Comparison of ENCODE assay signal across 23 mouse cellular contexts in genomic region chr4:53623711-53624110, GRCm38 (mm10). TPM values are rescaled to one million over a fixed set of nuclear protein-coding genes. Genes with fewer than 3 reads are reported as not detected.
DNase-seq lines count a peak whose midpoint lies in the region; ATAC-seq and TF ChIP-seq lines count a peak whose summit lies in the region.
"Had no signal": no experiment of that assay in that cellular context is flagged by ENCODE, and none has a peak within 500 bp of the region (broad histone marks: within the 10 kb centered on the region; RNA-seq: fewer than 3 reads in every experiment).

No protein-coding gene starts in this region.

- DNase-seq in forebrain, embryonic 11.5 days (ENCODE audit: low spot score), result no peak
- peak; percentile 51 for DNase-seq in brain, adult 2 months (ENCODE audit: low read depth, low spot score)
- peak; percentile 60 for DNase-seq in brain, embryonic 14.5 days (ENCODE audit: low read depth)
- DNase-seq in forebrain, postnatal 0 days, result peak; percentile 51
- DNase-seq in kidney, postnatal 36 days, result no peak
- no peak for DNase-seq in urinary bladder, postnatal 10 days (ENCODE audit: low spot score)
- DNase-seq: adrenal gland, adult 2 months; adrenal gland, postnatal 14 days; cerebellum, adult 11 months; cerebellum, adult 2 months; cerebellum, adult 9-11 months; cerebellum, postnatal 25 days; gastrocnemius, adult 2 months; gastrocnemius, postnatal 14 days; heart, adult 11 months; kidney, adult 2 months had no signal

- no peaks in the 10 kb centered on the region for H3K36me3 ChIP-seq in forebrain, embryonic 15.5 days
- no peaks in the 10 kb centered on the region for H3K36me3 ChIP-seq in forebrain, embryonic 11.5 days (ENCODE audit: control insufficient read depth, insufficient read depth, low read length)
- no peaks in the 10 kb centered on the region for H3K36me3 ChIP-seq in forebrain, postnatal 0 days (ENCODE audit: insufficient read depth)
- H3K36me3 ChIP-seq: hindbrain, embryonic 12.5 days; hindbrain, embryonic 15.5 days had no signal

- 76% methylated on average over 1 of the region's 1 CpGs for WGBS in forebrain, embryonic 15.5 days
- 84% methylated on average over 1 of the region's 1 CpGs for WGBS in forebrain, embryonic 11.5 days
- WGBS in forebrain, postnatal 0 days, result 53% methylated on average over 1 of the region's 1 CpGs

- no peak overlapping the region for H3K4me3 ChIP-seq in forebrain, embryonic 15.5 days
- no peak overlapping the region for H3K4me3 ChIP-seq in forebrain, embryonic 11.5 days (ENCODE audit: low read depth, low read length)
- no peak overlapping the region for H3K4me3 ChIP-seq in forebrain, postnatal 0 days (ENCODE audit: low read depth, low read length)
- H3K4me3 ChIP-seq: gastrocnemius, adult 2 months; hindbrain, embryonic 12.5 days; hindbrain, embryonic 15.5 days had no signal

- H3K9ac ChIP-seq in forebrain, embryonic 15.5 days (replicated peaks), result no peak overlapping the region
- H3K9ac ChIP-seq in forebrain, embryonic 11.5 days (ENCODE audit: low read length), result no peak overlapping the region
- no peak overlapping the region for H3K9ac ChIP-seq in forebrain, postnatal 0 days
- H3K9ac ChIP-seq: hindbrain, embryonic 12.5 days; hindbrain, embryonic 15.5 days had no signal

- peak; percentile 82 for ATAC-seq in forebrain, embryonic 15.5 days (replicated peaks)
- ATAC-seq in forebrain, embryonic 11.5 days (replicated peaks; ENCODE audit: low FRiP score), result no peak
- peak; percentile 89 for ATAC-seq in forebrain, postnatal 0 days
- ATAC-seq: CD4-positive, CD25-positive, alpha-beta regulatory T cell, adult 4 months; intestine, postnatal 0 days had no signal

- TF ChIP-seq POLR2A in brain, embryonic 14.5 days (IDR thresholded peaks at IDR 0.05; ENCODE audit: borderline replicate concordance, extremely low read depth, insufficient read depth, insufficient read length, poor library complexity, severe bottlenecking), result no peak

- no peaks in the 10 kb centered on the region for H3K27me3 ChIP-seq in forebrain, embryonic 15.5 days
- no peaks in the 10 kb centered on the region for H3K27me3 ChIP-seq in forebrain, embryonic 11.5 days (ENCODE audit: control insufficient read depth, insufficient read depth, low read length)
- no peaks in the 10 kb centered on the region for H3K27me3 ChIP-seq in forebrain, postnatal 0 days (ENCODE audit: insufficient read depth, low read length)
- H3K27me3 ChIP-seq: hindbrain, embryonic 12.5 days had no signal

- no peak for TF ChIP-seq CTCF in brain, embryonic 14.5 days (IDR thresholded peaks at IDR 0.05; ENCODE audit: borderline replicate concordance, extremely low read depth, insufficient read depth, insufficient read length)
- no peak for TF ChIP-seq CTCF in forebrain, postnatal 0 days (IDR thresholded peaks at IDR 0.05; ENCODE audit: low read depth)

- peaks cover 14% of the 10 kb centered on the region for H3K4me1 ChIP-seq in forebrain, embryonic 15.5 days
- peaks cover 3% of the 10 kb centered on the region; the same call in 1 of the 2 replicates for H3K4me1 ChIP-seq in forebrain, embryonic 11.5 days (replicated peaks; ENCODE audit: control insufficient read depth, insufficient read depth, low read length)
- peaks cover 5% of the 10 kb centered on the region for H3K4me1 ChIP-seq in forebrain, postnatal 0 days (ENCODE audit: insufficient read depth)

- H3K9me3 ChIP-seq in forebrain, embryonic 15.5 days, result no peaks in the 10 kb centered on the region
- H3K9me3 ChIP-seq in forebrain, embryonic 11.5 days (ENCODE audit: control insufficient read depth, low read length), result no peaks in the 10 kb centered on the region
- no peaks in the 10 kb centered on the region for H3K9me3 ChIP-seq in forebrain, postnatal 0 days (ENCODE audit: low read length)
- H3K9me3 ChIP-seq: hindbrain, embryonic 12.5 days; hindbrain, embryonic 15.5 days had no signal

- no peak overlapping the region for H3K4me2 ChIP-seq in forebrain, embryonic 15.5 days (replicated peaks)
- H3K4me2 ChIP-seq in forebrain, embryonic 11.5 days (ENCODE audit: low read depth, low read length, severe bottlenecking), result no peak overlapping the region
- no peak overlapping the region for H3K4me2 ChIP-seq in forebrain, postnatal 0 days (ENCODE audit: low read depth)
- H3K4me2 ChIP-seq: heart, embryonic 11.5 days; hindbrain, embryonic 12.5 days; hindbrain, embryonic 15.5 days had no signal

- H3K27ac ChIP-seq in forebrain, embryonic 15.5 days (replicated peaks), result peak overlapping the region; percentile 50; the same call in 1 of the 2 replicates
- no peak overlapping the region for H3K27ac ChIP-seq in forebrain, embryonic 11.5 days (ENCODE audit: low read depth, low read length)
- no peak overlapping the region for H3K27ac ChIP-seq in forebrain, postnatal 0 days (ENCODE audit: low read depth, low read length)
- H3K27ac ChIP-seq: gastrocnemius, adult 2 months; hindbrain, embryonic 12.5 days; hindbrain, embryonic 15.5 days had no signal

RNA-seq across cellular contexts. Expression of gene Fsd1l, which starts 7.6 kb away (rescaled TPM):
- polyA plus RNA-seq in forebrain, embryonic 15.5 days (2015; fragmentation: Nextera tagmentation; extraction: Ambion mirVana), result 47.6 and 52.3 TPM in 2 replicates
- 27.7 and 27.9 TPM in 2 replicates for polyA plus RNA-seq in forebrain, embryonic 11.5 days (2014; fragmentation: Nextera tagmentation; extraction: Ambion mirVana)
- 24.9 and 27.1 TPM in 2 replicates for polyA plus RNA-seq in brain, embryonic 14.5 days (2012; rRNA removed)
- 45.2 and 48.8 TPM in 2 replicates for total RNA-seq in forebrain, postnatal 0 days (2014; rRNA removed)
- 10.3 and 17.9 TPM in 2 replicates for polyA plus RNA-seq in forebrain, postnatal 0 days (2015; fragmentation: Nextera tagmentation; extraction: Ambion mirVana)
- total RNA-seq: MEL had no signal

Comparison
In these comparisons a context has a peak if more than half of its experiments do, and no peak if none do; other contexts are left out.
1. DNase-seq: peak in brain, adult 2 months (single experiment), brain, embryonic 14.5 days (single experiment) and forebrain, postnatal 0 days (single experiment); none in forebrain, embryonic 11.5 days (single experiment), kidney, postnatal 36 days (0 of 2) and urinary bladder, postnatal 10 days (single experiment).